Mouse (Mus musculus) MEL-GATA-1-ER (cell line): ENCODE measurements around the gene Hmgn2.
"Not testable (repeated sequence)": the region's sequence is repeated elsewhere in the genome, so short reads cannot be mapped to it uniquely, and the experiment has no call there.

Experiments
- DNase-seq: peaks from one replicate; pipeline ENCODE4 v3.0.0-alpha.2; 2012; ENCODE audit warnings: low read depth; ENCODE audit errors: extremely low read depth

The Hmgn2 gene

GRCm38 (mm10) chr4:133925204-133925603 lies 43.2 kb downstream of the Hmgn2 start:
- DNase-seq: no peak

GRCm38 (mm10) chr4:133923743-133924142 lies 44.7 kb downstream of the Hmgn2 start:
- no peak for DNase-seq

GRCm38 (mm10) chr4:133918093-133918825 lies 50.2 kb downstream of the Hmgn2 start:
- DNase-seq: not testable (repeated sequence)
